Mouse (Mus musculus) liver, postnatal 0 days (tissue): ENCODE measurements at regions not wholly inside any gene's neighbourhood (a gene's known extent, or its start where the extent isn't known, plus 50 kb on each side); places are given as distances from the start of the nearest gene placed in this dataset.

Experiments
- CTCF ChIP-seq: sonication (generic); IDR thresholded peaks from 2 replicates; pipeline ENCODE4 v1.5.1; 2016; ENCODE audit warnings: antibody characterized with exemption, low read depth
- EP300 ChIP-seq: IDR thresholded peaks from 2 replicates; pipeline ENCODE4 v1.6.1; 2016; ENCODE audit warnings: antibody characterized with exemption, low read depth, mild to moderate bottlenecking

- TF ChIP-seq CTCF (no peak), EP300 (no peak)
Observed at GRCm38 (mm10) chr17:81169118-81169517, 104.2 kb upstream of the Thumpd2 start.
